Mouse (Mus musculus): ENCODE results near the gene Glmn. TPM values are rescaled to one million over a fixed set of nuclear protein-coding genes. Genes with fewer than 3 reads are reported as not detected.

Glmn gene
- polyA plus RNA-seq, 1 experiment = 0.73 TPM

DNA sequence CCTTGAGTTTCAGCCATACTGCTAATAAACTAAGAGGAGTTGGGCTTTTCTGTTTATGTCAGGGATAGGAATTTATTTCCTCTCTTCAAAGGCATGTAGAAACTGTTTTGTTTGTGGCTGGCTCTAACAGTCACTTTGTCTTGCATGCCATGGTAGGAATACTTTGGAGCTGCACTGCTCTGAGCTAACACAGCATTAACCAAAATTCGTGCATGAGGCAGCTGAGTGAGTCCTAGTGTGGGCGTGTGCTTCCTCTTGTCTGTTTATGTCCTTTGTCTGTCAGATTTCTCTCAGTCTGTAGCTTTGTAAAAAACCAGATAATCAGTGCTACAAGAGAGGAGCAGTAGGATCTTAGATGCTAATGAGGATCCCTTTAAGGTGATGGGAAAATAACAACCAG is 86.4 kb downstream of the Glmn start:
- WGBS = 72% methylated on average over 2 of the region's 2 CpGs
- TF ChIP-seq POLR2A (IDR thresholded peaks at IDR 0.05; ENCODE audit: control insufficient read depth, extremely low read depth, insufficient read depth, low read length, poor library complexity) = no peak

DNA sequence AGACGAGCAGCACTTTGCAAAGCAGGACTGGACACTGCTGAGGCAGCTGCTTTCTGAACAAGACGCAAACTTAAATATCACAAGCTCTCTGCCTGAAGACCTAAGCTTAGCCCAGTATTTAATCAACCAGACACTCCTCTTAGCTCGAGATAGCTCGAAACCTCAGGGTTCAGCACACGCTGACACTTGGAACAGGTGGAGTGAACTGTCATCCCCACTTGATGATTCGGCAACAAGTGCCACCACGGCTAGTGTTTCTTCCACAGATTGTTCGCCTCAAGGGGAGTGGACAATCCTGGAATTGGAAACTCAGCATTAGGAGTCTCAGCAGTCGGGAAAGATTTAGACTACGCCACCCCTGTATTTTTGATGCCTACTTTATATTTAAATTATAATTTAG is 87.2 kb downstream of the Glmn start:
- peaks cover 2% of the 10 kb centered on the region for H3K4me1 ChIP-seq (replicated peaks; ENCODE audit: control insufficient read depth, insufficient read depth, low read length)
- WGBS = 95% methylated on average over 10 of the region's 10 CpGs
- no peak overlapping the region for H3K27ac ChIP-seq (ENCODE audit: control insufficient read depth, insufficient read depth, low read length)
- no peak for TF ChIP-seq CTCF (IDR thresholded peaks at IDR 0.05; ENCODE audit: borderline replicate concordance, control insufficient read depth, extremely low read depth, insufficient read depth, low read length, poor library complexity)
- no peak for TF ChIP-seq POLR2A (IDR thresholded peaks at IDR 0.05; ENCODE audit: control insufficient read depth, extremely low read depth, insufficient read depth, low read length, poor library complexity)
- H3K27me3 ChIP-seq (ENCODE audit: control insufficient read depth, insufficient read depth, low read length) = no peaks in the 10 kb centered on the region
- H3K4me3 ChIP-seq (ENCODE audit: control insufficient read depth, insufficient read depth, low read length) = no peak overlapping the region
- peaks cover 22% of the 10 kb centered on the region for H3K36me3 ChIP-seq (ENCODE audit: control insufficient read depth, insufficient read depth, low read length)
- no peak for DNase-seq

More for the DNA sequence above, 86.4 kb downstream of the Glmn start:
- H3K36me3 ChIP-seq (ENCODE audit: control insufficient read depth, insufficient read depth, low read length) = peaks cover 18% of the 10 kb centered on the region
- no peak overlapping the region for H3K4me3 ChIP-seq (ENCODE audit: control insufficient read depth, insufficient read depth, low read length)
- peaks cover 2% of the 10 kb centered on the region for H3K4me1 ChIP-seq (replicated peaks; ENCODE audit: control insufficient read depth, insufficient read depth, low read length)
- no peaks in the 10 kb centered on the region for H3K27me3 ChIP-seq (ENCODE audit: control insufficient read depth, insufficient read depth, low read length)
- no peak overlapping the region for H3K27ac ChIP-seq (ENCODE audit: control insufficient read depth, insufficient read depth, low read length)
- DNase-seq = no peak

DNA sequence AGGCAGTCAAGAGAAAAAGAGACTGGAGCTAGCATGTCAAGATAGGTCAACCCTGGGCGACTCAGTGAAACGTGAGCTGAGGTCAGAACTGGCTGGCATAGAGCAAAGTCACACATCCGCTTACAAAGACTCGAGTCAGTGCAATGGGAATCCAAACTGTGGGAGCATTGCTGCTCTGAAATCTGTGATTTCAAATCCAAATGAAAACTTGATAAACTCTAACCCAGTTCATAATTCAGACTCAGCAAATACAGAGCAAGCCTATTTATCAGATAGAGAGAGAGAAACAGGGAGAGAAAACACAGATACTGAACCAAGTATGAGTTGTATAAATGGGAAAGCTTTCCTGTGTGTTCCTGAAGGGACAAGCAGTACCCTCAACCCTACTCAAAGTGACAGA is 90.4 kb downstream of the Glmn start, which contains the start of gene Gm42669:
Gm42669 (plus strand) TSS at position 301 of the 400 bp plus-strand sequence.
- DNase-seq = no peak
- peaks cover 29% of the 10 kb centered on the region for H3K36me3 ChIP-seq (ENCODE audit: control insufficient read depth, insufficient read depth, low read length)
- H3K4me3 ChIP-seq (ENCODE audit: control insufficient read depth, insufficient read depth, low read length) = no peak within 1 kb of the TSS
- TF ChIP-seq POLR2A (IDR thresholded peaks at IDR 0.05; ENCODE audit: control insufficient read depth, extremely low read depth, insufficient read depth, low read length, poor library complexity) (no peak), CTCF (IDR thresholded peaks at IDR 0.05; ENCODE audit: borderline replicate concordance, control insufficient read depth, extremely low read depth, insufficient read depth, low read length, poor library complexity) (no peak)
- H3K4me1 ChIP-seq (replicated peaks; ENCODE audit: control insufficient read depth, insufficient read depth, low read length) = peaks cover 6% of the 10 kb centered on the region
- no peaks in the 10 kb centered on the region for H3K27me3 ChIP-seq (ENCODE audit: control insufficient read depth, insufficient read depth, low read length)
- WGBS = 95% methylated on average over 4 of the region's 4 CpGs
- no peak within 1 kb of the TSS for H3K27ac ChIP-seq (ENCODE audit: control insufficient read depth, insufficient read depth, low read length)

DNA sequence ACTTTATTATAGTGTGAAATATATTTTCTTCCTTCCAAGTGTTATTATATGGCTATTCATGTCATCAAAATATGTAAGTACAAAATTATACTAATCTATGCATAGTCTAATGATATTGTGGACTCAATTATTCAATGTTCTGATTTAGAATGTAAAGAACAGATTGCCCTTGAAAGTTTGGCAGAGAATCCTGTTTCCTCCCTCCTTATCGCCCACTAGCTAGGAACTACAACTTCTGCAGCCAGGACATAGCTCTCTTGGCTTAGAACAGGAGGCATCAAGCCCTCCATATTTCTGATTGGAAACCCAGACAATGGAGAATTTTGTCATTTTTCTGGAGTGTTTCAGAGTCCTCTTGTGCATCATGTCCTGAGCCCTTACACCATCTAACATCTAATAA is 96.9 kb downstream of the Glmn start:
- no peak for DNase-seq
- no peak for TF ChIP-seq POLR2A (IDR thresholded peaks at IDR 0.05; ENCODE audit: control insufficient read depth, extremely low read depth, insufficient read depth, low read length, poor library complexity)
- no peak for TF ChIP-seq CTCF (IDR thresholded peaks at IDR 0.05; ENCODE audit: borderline replicate concordance, control insufficient read depth, extremely low read depth, insufficient read depth, low read length, poor library complexity)
- Histone ChIP-seq H3K27me3 (ENCODE audit: control insufficient read depth, insufficient read depth, low read length) (no peaks in the 10 kb centered on the region), H3K36me3 (ENCODE audit: control insufficient read depth, insufficient read depth, low read length) (peaks cover 13% of the 10 kb centered on the region), H3K27ac (ENCODE audit: control insufficient read depth, insufficient read depth, low read length) (no peak overlapping the region), H3K4me1 (replicated peaks; ENCODE audit: control insufficient read depth, insufficient read depth, low read length) (peaks cover 6% of the 10 kb centered on the region), H3K4me3 (ENCODE audit: control insufficient read depth, insufficient read depth, low read length) (no peak overlapping the region)
- 97% methylated on average over 1 of the region's 1 CpGs for WGBS

DNA sequence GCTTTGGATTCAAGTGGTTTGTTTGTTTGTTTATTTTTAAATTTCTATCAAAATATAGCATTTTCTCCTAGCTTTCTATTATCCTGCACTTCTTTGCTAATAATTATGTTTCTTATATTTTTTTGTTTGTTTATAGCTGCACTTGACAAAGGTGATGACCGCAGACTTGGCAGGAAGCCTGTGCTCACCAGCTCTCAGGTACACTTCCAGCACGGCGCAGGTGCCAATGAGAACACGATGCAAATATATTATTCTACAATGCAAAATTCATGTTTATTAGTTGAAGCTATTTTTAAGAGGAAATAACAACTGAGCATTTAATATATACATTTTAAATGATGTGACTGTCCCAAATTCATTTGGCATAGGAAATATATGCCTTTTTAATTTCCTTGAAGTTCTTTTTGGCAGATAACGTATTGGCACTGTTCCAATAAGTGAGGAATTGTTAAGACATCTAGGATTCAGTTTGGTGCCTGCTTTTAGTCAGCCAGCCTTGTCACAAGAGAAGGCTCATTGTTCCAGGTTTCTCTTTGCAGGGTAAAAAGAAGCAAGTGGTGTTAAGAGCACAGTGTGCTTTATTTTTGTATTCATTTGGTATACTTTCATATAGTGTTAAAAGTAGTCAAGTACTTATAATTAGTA is 97.7 kb downstream of the Glmn start:
- peaks cover 6% of the 10 kb centered on the region; the same call in 1 of the 2 replicates for H3K36me3 ChIP-seq (ENCODE audit: control insufficient read depth, insufficient read depth, low read length)
- H3K4me1 ChIP-seq (replicated peaks; ENCODE audit: control insufficient read depth, insufficient read depth, low read length) = peaks cover 6% of the 10 kb centered on the region
- TF ChIP-seq CTCF (IDR thresholded peaks at IDR 0.05; ENCODE audit: borderline replicate concordance, control insufficient read depth, extremely low read depth, insufficient read depth, low read length, poor library complexity) = no peak
- no peak for TF ChIP-seq POLR2A (IDR thresholded peaks at IDR 0.05; ENCODE audit: control insufficient read depth, extremely low read depth, insufficient read depth, low read length, poor library complexity)
- no peak overlapping the region for H3K27ac ChIP-seq (ENCODE audit: control insufficient read depth, insufficient read depth, low read length)
- H3K27me3 ChIP-seq (ENCODE audit: control insufficient read depth, insufficient read depth, low read length) = no peaks in the 10 kb centered on the region
- H3K4me3 ChIP-seq (ENCODE audit: control insufficient read depth, insufficient read depth, low read length) = no peak overlapping the region
- 93% methylated on average over 5 of the region's 5 CpGs for WGBS
- DNase-seq = no peak

Other genes starting within 250 kb of the Glmn start
- gene Ephx4, start 195.2 kb downstream of the Glmn start, polyA plus RNA-seq (2012; rRNA removed) = 1.2 and 1.3 TPM in 2 replicates
- 0.03 TPM in 1 of 2 replicates, not detected in the other for gene Lpcat2b, start 166.3 kb downstream of the Glmn start, polyA plus RNA-seq (2012; rRNA removed)
- gene Btbd8, start 159.9 kb downstream of the Glmn start, polyA plus RNA-seq (2012; rRNA removed) = 4.5 and 4.7 TPM in 2 replicates
- 0.08 and 0.19 TPM in 2 replicates for gene Gm42669, start 90.3 kb downstream of the Glmn start, polyA plus RNA-seq (2012; rRNA removed)
- 0.04 and 0.08 TPM in 2 replicates for gene 1700028K03Rik, start 63.2 kb downstream of the Glmn start, polyA plus RNA-seq (2012; rRNA removed)
- gene Rpap2, start 515 bp downstream of the Glmn start, polyA plus RNA-seq (2012; rRNA removed) = 4.0 and 4.7 TPM in 2 replicates
- gene Gfi1, start 128.1 kb upstream of the Glmn start, polyA plus RNA-seq (2012; rRNA removed) = 191 and 219 TPM in 2 replicates
- gene Ube2d2b, start 232.2 kb upstream of the Glmn start, polyA plus RNA-seq (2012; rRNA removed) = 0.11 TPM in 1 of 2 replicates, not detected in the other